ENCODE assay signal across 10 mouse cellular contexts in the genomic region with DNA sequence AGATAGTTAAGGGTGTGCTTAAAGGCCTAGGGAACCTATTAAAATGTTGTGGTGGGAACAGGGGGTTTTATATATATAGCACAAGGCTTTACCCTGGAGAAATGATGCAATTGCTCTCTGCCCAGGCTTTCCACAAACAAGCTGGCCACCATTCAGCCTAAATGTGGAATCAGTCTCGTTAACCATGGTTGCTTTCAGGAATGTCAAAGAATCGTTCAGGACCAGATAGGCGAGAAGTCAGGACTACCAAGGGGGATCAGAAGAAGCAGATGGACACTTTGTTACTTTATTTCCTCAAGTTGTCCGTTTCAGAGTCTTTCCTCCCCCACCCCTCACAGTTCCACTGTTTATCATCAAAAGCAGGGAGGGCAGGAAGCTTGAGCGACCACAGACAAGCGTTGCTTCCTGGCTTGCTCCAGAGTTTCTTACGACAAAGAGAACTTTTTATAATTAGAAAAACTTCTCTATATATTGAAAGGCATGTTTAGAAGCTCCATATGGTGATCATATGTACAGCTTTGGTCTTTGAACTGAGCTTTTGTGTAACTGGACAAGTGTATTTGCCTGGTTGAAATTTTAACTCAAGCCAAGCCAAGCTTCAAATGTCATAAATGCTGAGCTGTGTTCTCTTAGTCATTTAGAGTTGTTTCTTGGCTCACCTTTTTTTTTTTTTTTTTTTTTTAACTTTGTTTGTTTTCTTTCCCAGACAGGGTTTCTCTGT. TPM values are rescaled to one million over a fixed set of nuclear protein-coding genes. Genes with fewer than 3 reads are reported as not detected.
DNase-seq lines count a peak whose midpoint lies in the region; ATAC-seq lines count a peak whose summit lies in the region.
"Had no signal": no experiment of that assay in that cellular context is flagged by ENCODE, and none has a peak within 500 bp of the region (broad histone marks: within the 10 kb centered on the region; RNA-seq: fewer than 3 reads in every experiment).

No protein-coding gene starts in this region.

- H3K27me3 ChIP-seq in heart, embryonic 16.5 days (ENCODE audit: control insufficient read depth, insufficient read depth, low read length): no peaks in the 10 kb centered on the region
- no peaks in the 10 kb centered on the region for H3K27me3 ChIP-seq in limb, embryonic 15.5 days
- H3K27me3 ChIP-seq: stomach, embryonic 15.5 days had no signal

- no peak for DNase-seq in heart, adult 9 months (ENCODE audit: low spot score in 2 of 2)
- DNase-seq in testis, postnatal 14 days (ENCODE audit: low spot score): peak; percentile 16
- no peak for DNase-seq in testis, postnatal 10 days (ENCODE audit: low spot score)
- peak; percentile 42 for DNase-seq in yolk sac, embryonic 10.5 days (ENCODE audit: low spot score)
- no peak for DNase-seq in ovary, postnatal 36 days (ENCODE audit: low spot score)
- DNase-seq in adrenal gland, postnatal 14 days: no peak

- ATAC-seq in heart, embryonic 16.5 days (replicated peaks; ENCODE audit: extremely low read depth, insufficient read depth, low FRiP score): no peak
- ATAC-seq in limb, embryonic 15.5 days (ENCODE audit: insufficient number of reproducible peaks, low FRiP score, low TSS enrichment, low read depth): no peak

- H3K27ac ChIP-seq in heart, embryonic 16.5 days (ENCODE audit: low read length): peak overlapping the region; percentile 78
- peak overlapping the region; percentile 59 for H3K27ac ChIP-seq in limb, embryonic 15.5 days
- H3K27ac ChIP-seq: hindbrain, embryonic 14.5 days; stomach, embryonic 15.5 days had no signal

- peaks cover 16% of the 10 kb centered on the region for H3K36me3 ChIP-seq in heart, embryonic 16.5 days (ENCODE audit: control insufficient read depth, insufficient read depth)
- H3K36me3 ChIP-seq in limb, embryonic 15.5 days: peaks cover 34% of the 10 kb centered on the region; the same call in 1 of the 2 replicates

- WGBS in heart, embryonic 16.5 days: 45% methylated on average over 7 of the region's 7 CpGs
- 33% methylated on average over 7 of the region's 7 CpGs for WGBS in limb, embryonic 15.5 days

- H3K4me2 ChIP-seq in heart, embryonic 16.5 days (ENCODE audit: low read depth, low read length): peak overlapping the region; percentile 52
- 0 out of 2 replicates have a peak overlapping the region, but pooled peaks have one; percentile 17 for H3K4me2 ChIP-seq in limb, embryonic 15.5 days
- H3K4me2 ChIP-seq: hindbrain, embryonic 14.5 days; stomach, embryonic 15.5 days had no signal

- H3K4me3 ChIP-seq in heart, embryonic 16.5 days (ENCODE audit: low read length): peak overlapping the region; percentile 24
- no peak overlapping the region for H3K4me3 ChIP-seq in limb, embryonic 15.5 days
- H3K4me3 ChIP-seq: stomach, embryonic 15.5 days had no signal

- peaks cover 31% of the 10 kb centered on the region for H3K4me1 ChIP-seq in heart, embryonic 16.5 days (ENCODE audit: control insufficient read depth, insufficient read depth, low read length)
- peaks cover 28% of the 10 kb centered on the region for H3K4me1 ChIP-seq in limb, embryonic 15.5 days

- no peaks in the 10 kb centered on the region for H3K9me3 ChIP-seq in heart, embryonic 16.5 days (replicated peaks; ENCODE audit: control insufficient read depth, low read length)
- H3K9me3 ChIP-seq in limb, embryonic 15.5 days: no peaks in the 10 kb centered on the region
- H3K9me3 ChIP-seq: stomach, embryonic 15.5 days had no signal

- H3K9ac ChIP-seq in heart, embryonic 16.5 days (ENCODE audit: low read length): 0 out of 2 replicates have a peak overlapping the region, but pooled peaks have one; percentile 25
- H3K9ac ChIP-seq in limb, embryonic 15.5 days: no peak overlapping the region
- H3K9ac ChIP-seq: hindbrain, embryonic 14.5 days; stomach, embryonic 15.5 days had no signal

RNA-seq across cellular contexts. Expression of a gene that starts 5.0 kb away (rescaled TPM):
- polyA plus RNA-seq in heart, embryonic 16.5 days (2015; fragmentation: Nextera tagmentation; extraction: Ambion mirVana): 39.2 and 42.0 TPM in 2 replicates
- 40.5 and 41.2 TPM in 2 replicates for polyA plus RNA-seq in limb, embryonic 15.5 days (2015; fragmentation: Nextera tagmentation; extraction: Ambion mirVana)
- 110 and 121 TPM in 2 replicates for total RNA-seq in adrenal gland, postnatal 14 days (2021)

RNA-seq across cellular contexts. Expression of a gene that starts 20.5 kb away (rescaled TPM):
- polyA plus RNA-seq in heart, embryonic 16.5 days (2015; fragmentation: Nextera tagmentation; extraction: Ambion mirVana): not detected in 2 replicates
- 0.10 and 0.16 TPM in 2 replicates for polyA plus RNA-seq in limb, embryonic 15.5 days (2015; fragmentation: Nextera tagmentation; extraction: Ambion mirVana)
- total RNA-seq in adrenal gland, postnatal 14 days (2021): 7.9 and 9.4 TPM in 2 replicates
- polyA plus RNA-seq: hindbrain, embryonic 14.5 days had no signal

Comparison
In these comparisons a context has a peak if more than half of its experiments do, and no peak if none do; other contexts are left out.
1. DNase-seq: peak in testis, postnatal 14 days (single experiment) and yolk sac, embryonic 10.5 days (single experiment); none in heart, adult 9 months (0 of 2), testis, postnatal 10 days (single experiment), ovary, postnatal 36 days (single experiment) and adrenal gland, postnatal 14 days (single experiment).